Mouse (Mus musculus) yolk sac, embryonic 10.5 days (tissue): ENCODE measurements at regions not wholly inside any gene's neighbourhood (a gene's known extent, or its start where the extent isn't known, plus 50 kb on each side); places are given as distances from the start of the nearest gene placed in this dataset.
"Not testable (repeated sequence)": the region's sequence is repeated elsewhere in the genome, so short reads cannot be mapped to it uniquely, and the experiment has no call there.

Experiments used
- DNase-seq: peaks from one replicate; pipeline ENCODE4 v3.0.0-alpha.2; 2017; ENCODE audit warnings: low spot score

DNA sequence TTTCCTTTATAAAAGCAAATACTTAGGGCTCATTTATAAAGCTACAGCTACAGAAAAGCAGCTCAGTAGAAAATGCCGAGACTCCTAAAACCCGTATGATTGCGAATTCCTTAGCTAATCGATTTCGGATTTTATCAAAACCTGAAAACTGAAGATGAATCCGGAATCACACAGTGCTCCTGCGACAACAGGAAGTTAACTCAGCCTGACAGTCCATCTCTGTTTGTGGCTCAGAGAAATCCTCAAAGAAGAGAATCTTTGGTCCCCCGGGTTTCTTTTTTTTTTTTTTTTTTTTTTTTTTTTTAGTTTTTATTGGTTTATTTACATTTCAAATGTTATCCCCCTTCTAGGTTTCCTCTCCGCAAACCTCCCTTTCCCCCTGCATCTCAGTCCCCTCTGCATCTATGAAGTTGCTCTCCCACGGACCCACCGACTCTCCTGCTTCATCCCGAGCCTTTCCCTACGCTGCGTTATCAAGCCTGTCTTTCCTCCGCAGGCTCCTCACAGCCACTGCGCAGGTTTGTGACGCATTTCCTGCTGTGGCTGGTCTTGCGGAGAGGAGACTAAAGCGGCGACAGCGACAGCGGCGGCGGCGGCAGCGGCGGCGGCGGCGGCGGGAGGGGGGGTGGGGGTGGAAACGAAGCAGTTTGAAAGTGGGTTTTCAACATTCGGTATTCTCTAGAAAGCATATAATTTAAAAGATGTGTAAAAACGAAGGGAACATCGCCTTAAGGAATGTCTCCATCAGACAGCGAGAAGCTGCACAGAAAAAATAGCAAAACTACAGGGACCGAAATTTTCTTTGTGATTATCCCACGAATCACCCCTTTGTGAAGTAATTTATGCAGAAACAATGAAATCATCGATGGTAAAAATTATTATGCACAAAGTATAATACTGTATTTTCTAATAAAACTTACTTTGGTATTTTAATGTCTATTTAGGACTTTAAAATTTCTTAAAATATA, 352.3 kb upstream of the Snrpn start:
- peak; percentile 25 for DNase-seq

DNA sequence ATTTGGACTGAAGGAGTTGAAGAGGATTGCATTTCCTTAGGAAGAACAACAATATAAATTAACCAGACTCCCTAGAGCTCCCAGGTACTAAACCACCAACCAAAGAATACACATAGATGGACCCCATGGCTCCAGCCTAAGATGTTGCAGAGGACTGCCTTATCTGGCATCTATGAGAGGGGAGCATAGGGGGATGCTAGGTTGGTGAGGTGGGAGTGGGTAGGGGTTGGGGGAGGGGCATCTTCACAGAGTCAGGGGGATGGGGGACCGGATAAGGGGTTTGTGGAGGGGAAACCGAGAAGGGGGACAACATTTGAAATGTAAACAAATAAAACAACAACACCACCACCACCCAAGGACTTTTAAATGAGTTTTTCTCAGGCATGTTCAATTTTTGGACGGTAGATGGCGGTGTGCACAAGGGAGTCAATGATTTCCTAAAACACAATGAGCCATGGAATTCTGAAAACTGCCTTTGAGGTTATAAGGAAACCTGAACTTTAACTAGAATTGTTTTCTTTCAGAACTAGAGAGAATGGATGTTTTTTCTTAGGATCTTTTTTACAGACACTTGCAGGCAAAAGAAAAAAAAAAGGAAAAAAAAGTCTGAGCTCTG, 347.9 kb upstream of the Snrpn start:
- not testable (repeated sequence) for DNase-seq

DNA sequence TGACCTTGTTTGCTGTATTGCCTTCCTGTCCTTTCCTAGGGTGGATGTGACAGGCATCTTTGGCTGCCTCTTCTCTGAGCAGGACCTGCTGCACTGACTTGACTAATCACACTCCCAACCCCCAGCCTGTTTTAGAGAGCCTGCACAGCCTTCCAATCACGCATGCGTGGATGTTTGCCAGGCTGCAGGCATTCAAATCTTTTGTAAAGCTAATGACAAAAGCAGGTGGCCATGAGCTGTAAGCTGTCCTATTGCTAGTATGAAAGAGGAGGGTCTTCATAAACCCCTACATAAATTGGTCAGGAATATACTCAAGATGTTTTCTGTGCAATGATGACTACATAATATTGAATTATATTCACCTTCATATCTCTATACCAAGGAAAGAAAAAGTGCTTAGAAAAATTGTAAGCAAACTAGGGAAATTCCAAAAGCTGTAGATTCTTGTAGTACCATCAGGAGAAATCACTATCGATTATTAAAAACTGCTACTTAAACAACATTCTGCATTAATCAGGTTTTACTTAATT, 310.1 kb upstream of the Snrpn start:
- not testable (repeated sequence) for DNase-seq

DNA sequence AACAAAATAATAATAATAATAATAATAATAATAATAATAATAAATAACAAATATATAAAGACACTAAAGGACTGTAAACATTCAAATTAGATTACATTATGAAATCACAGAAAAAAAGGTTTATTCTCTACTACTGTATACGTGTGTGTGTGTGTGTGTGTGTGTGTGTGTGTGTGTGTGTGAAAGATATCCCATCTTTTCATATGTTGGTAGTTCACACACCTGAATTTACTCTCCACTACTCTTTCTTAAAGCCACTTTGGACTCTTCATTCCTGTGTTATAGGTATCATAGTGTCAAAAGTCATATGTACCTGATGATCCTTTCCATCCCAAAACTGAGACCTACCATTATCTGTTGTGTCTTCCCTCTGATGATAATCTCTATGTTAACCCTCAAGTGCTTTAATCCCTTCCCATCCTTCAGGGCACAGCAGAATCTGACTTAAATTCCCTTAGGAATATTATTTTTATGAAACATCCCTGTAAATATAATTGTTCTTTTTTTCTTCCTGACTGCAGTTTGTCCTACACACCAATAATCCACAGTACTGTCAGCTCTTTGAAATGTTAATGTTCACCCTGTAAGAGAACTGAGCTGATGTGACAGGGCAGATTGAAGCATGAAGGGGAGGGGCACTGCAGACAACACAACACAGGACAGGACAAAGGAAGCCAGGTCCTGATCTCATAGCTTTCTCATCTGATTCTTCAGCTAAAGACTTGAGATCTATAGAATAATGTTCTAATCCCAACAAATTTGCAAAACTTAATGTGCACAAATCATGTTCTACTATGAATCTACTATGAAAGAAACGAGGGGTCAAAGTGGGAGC, 309.4 kb upstream of the Snrpn start:
- DNase-seq: not testable (repeated sequence)

DNA sequence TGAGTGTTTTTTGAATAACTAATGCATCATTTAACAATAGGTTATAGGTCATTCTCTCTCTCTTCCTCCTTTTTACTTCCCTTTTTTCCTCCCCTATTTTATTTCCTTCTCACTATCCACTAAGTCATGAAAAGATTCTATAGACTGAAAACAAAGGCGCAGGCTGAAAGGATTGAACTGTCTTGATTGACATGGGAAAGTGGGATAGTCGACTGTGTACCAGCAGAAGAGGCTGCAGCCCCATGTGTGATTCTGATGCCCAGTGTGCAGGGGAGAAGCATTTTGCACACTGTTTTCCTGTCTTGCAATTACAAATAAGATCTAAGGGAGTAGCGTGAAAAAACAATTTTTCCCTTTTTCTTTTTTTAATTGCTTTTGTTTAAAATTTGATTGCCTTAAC, 298.8 kb upstream of the Snrpn start:
- DNase-seq: no peak

DNA sequence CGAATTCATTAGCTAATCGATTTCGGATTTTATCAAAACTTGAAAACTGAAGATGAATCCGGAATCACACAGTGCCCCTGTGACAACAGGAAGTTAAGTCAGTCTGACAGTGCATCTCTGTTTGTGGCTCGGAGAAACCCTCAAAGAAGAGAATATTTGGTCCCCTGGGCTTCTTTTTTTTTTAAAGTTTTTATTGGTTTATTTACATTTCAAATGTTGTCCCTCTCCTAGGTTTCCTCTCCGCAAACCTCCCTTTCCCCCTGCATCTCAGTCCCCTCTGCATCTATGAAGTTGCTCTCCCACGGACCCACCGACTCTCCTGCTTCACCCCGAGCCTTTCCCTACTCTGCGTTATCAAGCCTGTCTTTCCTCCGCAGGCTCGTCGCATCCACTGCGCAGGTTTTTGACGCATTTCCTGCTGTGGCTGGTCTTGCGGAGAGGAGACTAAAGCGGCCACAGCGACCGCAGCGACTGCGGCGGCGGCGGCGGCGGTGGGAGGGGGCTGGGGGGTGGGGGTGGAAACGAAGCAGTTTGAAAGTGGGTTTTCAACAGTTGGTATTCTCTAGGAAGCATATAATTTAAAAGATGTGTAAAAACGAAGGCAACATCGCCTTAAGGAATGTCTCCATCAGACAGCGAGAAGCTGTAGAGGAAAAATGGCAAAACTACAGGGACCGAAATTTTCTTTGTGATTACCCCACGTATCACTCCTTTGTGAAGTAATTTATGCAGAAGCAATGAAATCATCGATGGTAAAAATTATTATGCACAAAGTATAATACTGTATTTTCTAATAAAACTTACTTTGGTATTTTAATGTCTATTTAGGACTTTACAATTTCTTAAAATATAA, 251.2 kb upstream of the Snrpn start:
- DNase-seq: peak; percentile 71

DNA sequence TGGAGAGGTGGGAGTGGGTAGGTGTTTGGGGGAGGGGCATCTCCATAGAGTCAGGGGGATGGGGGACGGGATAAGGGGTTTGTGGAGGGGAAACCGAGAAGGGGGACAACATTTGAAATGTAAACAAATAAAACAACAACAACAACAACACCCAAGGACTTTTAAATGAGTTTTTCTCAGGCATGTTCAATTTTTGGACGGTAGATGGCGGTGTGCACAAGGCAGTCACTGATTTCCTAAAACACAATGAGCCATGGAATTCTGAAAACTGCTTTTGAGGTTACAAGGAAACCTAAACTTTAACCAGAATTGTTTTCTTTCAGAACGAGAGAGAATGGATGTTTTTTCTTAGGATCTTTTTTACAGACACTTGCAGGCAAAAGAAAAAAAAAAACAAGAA, 246.9 kb upstream of the Snrpn start:
- not testable (repeated sequence) for DNase-seq

DNA sequence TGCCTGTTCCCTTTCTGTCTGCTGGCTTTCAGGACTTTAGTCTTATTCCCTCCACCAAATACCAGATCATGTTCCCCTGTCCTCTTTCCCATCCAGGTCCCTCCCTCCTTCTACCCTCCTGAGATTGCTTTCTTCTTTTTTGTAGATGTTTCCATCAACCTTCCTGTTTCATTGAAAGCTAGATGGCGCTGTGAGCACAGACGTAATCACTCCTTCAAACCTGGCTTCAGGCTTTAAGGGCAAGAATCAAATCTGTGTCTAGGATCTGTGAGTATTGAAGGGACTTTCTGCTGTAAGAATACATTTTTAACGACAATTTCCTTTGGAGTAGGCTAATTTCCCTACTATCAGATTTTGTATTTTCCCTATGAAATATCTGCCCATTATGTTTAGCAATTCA, 234.0 kb upstream of the Snrpn start:
- DNase-seq: not testable (repeated sequence)

DNA sequence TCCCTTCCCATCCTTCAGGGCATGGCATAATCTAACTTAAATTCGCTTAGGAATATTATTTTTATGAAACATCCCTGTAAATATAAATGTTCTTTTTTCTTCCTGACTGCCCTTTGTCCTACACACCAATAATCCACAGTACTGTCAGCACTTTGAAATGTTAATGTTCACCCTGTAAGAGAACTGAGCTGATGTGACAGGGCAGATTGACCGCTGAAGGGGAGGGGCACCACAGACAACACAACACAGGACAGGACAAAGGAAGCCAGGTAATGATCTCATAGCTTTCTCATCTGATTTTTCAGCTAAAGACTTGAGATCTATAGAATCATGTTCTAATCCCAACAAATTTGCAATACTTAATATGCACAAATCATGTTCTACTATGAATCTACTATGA, 212.2 kb upstream of the Snrpn start:
- not testable (repeated sequence) for DNase-seq
